1 mouse cellular context compared by ENCODE assay signal in the genomic region with DNA sequence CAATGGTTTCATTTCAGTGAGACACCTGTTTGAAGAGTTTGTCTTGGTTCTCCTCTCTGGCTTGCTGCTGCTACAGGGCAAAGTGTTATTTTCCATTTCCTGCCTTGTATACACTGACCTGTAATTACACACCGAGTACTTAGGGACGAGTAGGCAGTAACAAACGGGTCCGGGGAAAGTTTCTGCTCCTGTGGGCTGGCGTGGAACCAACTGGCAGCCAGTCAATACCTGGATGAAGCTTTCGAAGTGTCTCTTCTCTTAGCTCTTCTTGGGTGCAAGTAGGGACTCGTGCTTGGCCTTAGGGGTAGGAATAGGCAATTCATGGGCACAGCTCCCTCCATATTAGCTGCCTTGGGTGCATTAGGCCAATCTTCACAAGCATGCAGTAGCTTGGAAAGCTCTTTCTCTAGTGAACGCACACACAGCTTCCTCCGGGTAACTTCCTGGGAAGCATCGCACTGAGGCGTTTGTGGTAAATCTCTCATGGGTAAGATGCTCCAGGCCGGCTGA.
TF ChIP-seq lines count a peak whose summit lies in the region.

No protein-coding gene starts in this region.

TF ChIP-seq in MEL, 35 proteins besides CTCF, POLR2A, EP300 and RAD21 (continued from another document):
- TF ChIP-seq JUND (IDR thresholded peaks at IDR 0.05; ENCODE audit: low read depth, low read length) = no peak
- TF ChIP-seq UBTF (IDR thresholded peaks at IDR 0.05; ENCODE audit: borderline replicate concordance, insufficient read depth, low read depth, low read length) = no peak
- no peak for TF ChIP-seq TAL1 (IDR thresholded peaks at IDR 0.05; ENCODE audit: low read length)
- no peak for TF ChIP-seq ETS1 (IDR thresholded peaks at IDR 0.05; ENCODE audit: low read depth, low read length)
